Comparison of ENCODE assay signal across 9 mouse cellular contexts in the genomic region with DNA sequence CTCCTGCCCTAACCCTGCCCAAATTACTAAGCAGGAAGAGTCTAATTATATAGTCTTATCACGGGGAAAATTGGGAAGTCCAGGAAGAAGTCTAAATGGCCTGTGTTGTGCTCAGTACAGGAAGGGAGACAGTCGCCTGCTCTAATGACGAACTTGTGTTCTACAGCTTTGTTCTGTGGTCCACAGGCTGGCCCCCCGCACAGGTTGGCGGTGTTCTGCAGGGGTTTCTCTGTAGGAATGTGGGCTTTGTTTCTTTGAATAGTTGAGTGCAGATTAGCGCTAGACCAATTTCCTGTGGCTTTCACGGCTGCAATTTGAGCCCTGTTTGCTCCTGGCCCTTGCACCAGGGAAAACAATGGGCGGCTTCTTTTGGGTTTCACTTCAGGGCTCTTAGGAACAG. TPM values are rescaled to one million over a fixed set of nuclear protein-coding genes. Genes with fewer than 3 reads are reported as not detected.
DNase-seq lines count a peak whose midpoint lies in the region; ATAC-seq and TF ChIP-seq lines count a peak whose summit lies in the region.
"Had no signal": no experiment of that assay in that cellular context is flagged by ENCODE, and none has a peak within 500 bp of the region (broad histone marks: within the 10 kb centered on the region; RNA-seq: fewer than 3 reads in every experiment).

No protein-coding gene starts in this region.

- H3K4me3 ChIP-seq in E14TG2a.4 (replicated peaks; ENCODE audit: low read length) (peak overlapping the region; percentile 60; the same call in 1 of the 2 replicates), ES-E14 (ENCODE audit: insufficient read depth in 1 of 2, low read depth in 1 of 2, low read length in 2 of 2, poor library complexity in 1 of 2, severe bottlenecking in 1 of 2) (no peak overlapping the region)
- H3K4me3 ChIP-seq in limb, embryonic 15.5 days, result no peak overlapping the region

- H3K27me3 ChIP-seq in E14TG2a.4 (ENCODE audit: insufficient read depth, low read length), result peaks cover 9% of the 10 kb centered on the region
- 0 out of 2 replicates have a peak, but pooled peaks cover 3% of the 10 kb centered on the region for H3K27me3 ChIP-seq in limb, embryonic 15.5 days

- ATAC-seq in limb, embryonic 15.5 days (ENCODE audit: insufficient number of reproducible peaks, low FRiP score, low TSS enrichment, low read depth), result no peak
- no peak for ATAC-seq in megakaryocyte progenitor cell, adult 5-6 weeks (replicated peaks; ENCODE audit: poor library complexity)

- H3K4me1 ChIP-seq in E14TG2a.4 (replicated peaks; ENCODE audit: low read depth, low read length) (peaks cover 39% of the 10 kb centered on the region), ES-E14 (ENCODE audit: control insufficient read depth in 2 of 2, insufficient read depth in 2 of 2, low read length in 2 of 2, poor library complexity in 1 of 2) (peaks cover 4 to 13% of the 10 kb centered on the region in 2 experiments; a peak in 1 of 4 replicates)
- peaks cover 28% of the 10 kb centered on the region for H3K4me1 ChIP-seq in limb, embryonic 15.5 days

- no peak for TF ChIP-seq CTCF in E14TG2a.4 (conservative IDR thresholded peaks at IDR 0.05; ENCODE audit: low read length)

- H3K36me3 ChIP-seq in E14TG2a.4 (ENCODE audit: insufficient read depth, low read length) (no peaks in the 10 kb centered on the region), ES-E14 (ENCODE audit: control insufficient read depth, insufficient read depth, low read length, poor library complexity, severe bottlenecking) (no peaks in the 10 kb centered on the region)
- no peaks in the 10 kb centered on the region for H3K36me3 ChIP-seq in limb, embryonic 15.5 days

- H3K9ac ChIP-seq in ES-E14 (ENCODE audit: insufficient read depth, low read depth, low read length, poor library complexity, severe bottlenecking), result no peak overlapping the region
- no peak overlapping the region for H3K9ac ChIP-seq in limb, embryonic 15.5 days

- H3K27ac ChIP-seq in ES-E14 (ENCODE audit: insufficient read depth, low read depth, low read length, poor library complexity, severe bottlenecking), result no peak overlapping the region
- no peak overlapping the region for H3K27ac ChIP-seq in limb, embryonic 15.5 days

- no peaks in the 10 kb centered on the region for H3K9me3 ChIP-seq in E14TG2a.4 (ENCODE audit: low read length)
- H3K9me3 ChIP-seq in ES-E14 (ENCODE audit: control insufficient read depth, insufficient read depth, low read depth, low read length), result no peaks in the 10 kb centered on the region
- H3K9me3 ChIP-seq in limb, embryonic 15.5 days, result no peaks in the 10 kb centered on the region

- peak overlapping the region; percentile 10; the same call in 1 of the 2 replicates for H3K4me2 ChIP-seq in limb, embryonic 15.5 days

- peak; percentile 47 for DNase-seq in ES-E14 (ENCODE audit: low read depth, low spot score)
- DNase-seq in forelimb bud, embryonic 11.5 days (ENCODE audit: low read depth, low spot score), result peak; percentile 72
- no peak for DNase-seq in T-cell, adult 2 months (ENCODE audit: low spot score)
- no peak for DNase-seq in spleen, adult 12 weeks (ENCODE audit: low spot score)
- DNase-seq: adrenal gland, postnatal 25 days; gastrocnemius, postnatal 25 days had no signal

- in situ Hi-C loops in ES-E14 (cut with MboI; ENCODE audit: low sequenced_read_pairs in 2 of 2, unreplicated experiment in 2 of 2), result no loop called here

- WGBS in limb, embryonic 15.5 days, result 10% methylated on average over 8 of the region's 8 CpGs

TF ChIP-seq in ES-E14, 5 proteins besides CTCF, POLR2A, EP300 and RAD21:
- TF ChIP-seq HCFC1 (IDR thresholded peaks at IDR 0.05; ENCODE audit: borderline replicate concordance, insufficient read depth, low read length) (no peak), ZC3H11A (IDR thresholded peaks at IDR 0.05; ENCODE audit: borderline replicate concordance, low read depth, low read length) (no peak), MAFK (IDR thresholded peaks at IDR 0.05; ENCODE audit: insufficient read depth, low read depth, low read length) (no peak)

RNA-seq across cellular contexts. Expression of a gene that starts 17.3 kb away (rescaled TPM):
- total RNA-seq in ES-E14 (2012; rRNA removed), result 7.1 and 9.8 TPM in 2 replicates
- 20.0 and 21.9 TPM in 2 replicates for polyA plus RNA-seq in limb, embryonic 15.5 days (2015; fragmentation: Nextera tagmentation; extraction: Ambion mirVana)
- 4.0 TPM in 2 replicates for total RNA-seq in megakaryocyte progenitor cell, adult 5-6 weeks (2015)
- 1.3 and 2.7 TPM in 2 replicates for total RNA-seq in megakaryocyte progenitor cell, adult 5-6 weeks (2017)

Comparison
In these comparisons a context has a peak if more than half of its experiments do, and no peak if none do; other contexts are left out.
1. DNase-seq: peak in ES-E14 (single experiment) and forelimb bud, embryonic 11.5 days (single experiment); none in T-cell, adult 2 months (single experiment) and spleen, adult 12 weeks (single experiment).